Comparison of ENCODE assay signal across 10 mouse cellular contexts in genomic region chr10:42584436-42584983, GRCm38 (mm10). TPM values are rescaled to one million over a fixed set of nuclear protein-coding genes. Genes with fewer than 3 reads are reported as not detected.
DNase-seq lines count a peak whose midpoint lies in the region; ATAC-seq and TF ChIP-seq lines count a peak whose summit lies in the region.
"Had no signal": no experiment of that assay in that cellular context is flagged by ENCODE, and none has a peak within 500 bp of the region (broad histone marks: within the 10 kb centered on the region; RNA-seq: fewer than 3 reads in every experiment).

No protein-coding gene starts in this region.

- peak overlapping the region; percentile 29 for H3K4me3 ChIP-seq in heart, postnatal 0 days (ENCODE audit: low read depth, low read length)
- peak overlapping the region; percentile 58 for H3K4me3 ChIP-seq in forebrain, embryonic 15.5 days
- H3K4me3 ChIP-seq in midbrain, embryonic 12.5 days: peak overlapping the region; percentile 60

- WGBS in heart, postnatal 0 days: 3% methylated on average over 36 of the region's 37 CpGs
- under 1% methylated on average over 37 of the region's 37 CpGs for WGBS in forebrain, embryonic 15.5 days
- WGBS in midbrain, embryonic 12.5 days: 1% methylated on average over 37 of the region's 37 CpGs

- no peak for TF ChIP-seq CTCF in heart, postnatal 0 days (IDR thresholded peaks at IDR 0.05; ENCODE audit: low read depth)

- H3K4me1 ChIP-seq in heart, postnatal 0 days (ENCODE audit: control insufficient read depth, insufficient read depth): peaks cover 7% of the 10 kb centered on the region; the same call in 1 of the 2 replicates
- peaks cover 72% of the 10 kb centered on the region for H3K4me1 ChIP-seq in forebrain, embryonic 15.5 days
- H3K4me1 ChIP-seq in midbrain, embryonic 12.5 days: peaks cover 78% of the 10 kb centered on the region

- no peak overlapping the region for H3K27ac ChIP-seq in heart, postnatal 0 days (ENCODE audit: low read depth)
- H3K27ac ChIP-seq in forebrain, embryonic 15.5 days (replicated peaks): peak overlapping the region; percentile 79
- H3K27ac ChIP-seq in midbrain, embryonic 12.5 days (replicated peaks): peak overlapping the region; percentile 67

- no peak for ATAC-seq in heart, postnatal 0 days (ENCODE audit: insufficient read depth, low read depth)
- no peak for ATAC-seq in forebrain, embryonic 15.5 days (replicated peaks)
- ATAC-seq in midbrain, embryonic 12.5 days (ENCODE audit: low FRiP score, low read depth): no peak

- H3K9me3 ChIP-seq in heart, postnatal 0 days (replicated peaks; ENCODE audit: control insufficient read depth, low read length): 0 out of 2 replicates have a peak, but pooled peaks cover 6% of the 10 kb centered on the region
- H3K9me3 ChIP-seq in forebrain, embryonic 15.5 days: no peaks in the 10 kb centered on the region
- H3K9me3 ChIP-seq in midbrain, embryonic 12.5 days: 0 out of 2 replicates have a peak, but pooled peaks cover 4% of the 10 kb centered on the region

- H3K36me3 ChIP-seq in heart, postnatal 0 days (replicated peaks; ENCODE audit: control insufficient read depth, insufficient read depth, low read length): no peaks in the 10 kb centered on the region
- H3K36me3 ChIP-seq in forebrain, embryonic 15.5 days: no peaks in the 10 kb centered on the region
- no peaks in the 10 kb centered on the region for H3K36me3 ChIP-seq in midbrain, embryonic 12.5 days

- no peak for TF ChIP-seq EP300 in heart, postnatal 0 days (IDR thresholded peaks at IDR 0.05; ENCODE audit: low read depth)

- intact Hi-C loops in heart, postnatal 14 days (cut with DNase I): loop anchor here (5.0 kb wide), 1 partner anchor 48 kb away; no protein-coding TSS in a partner anchor
- intact Hi-C loops in left cerebral cortex, postnatal 25 days (cut with DNase I): loop anchor here (5.0 kb wide), 1 partner anchor 48 kb away; no protein-coding TSS in a partner anchor

- H3K9ac ChIP-seq in heart, postnatal 0 days (replicated peaks; ENCODE audit: low read depth, low read length): no peak overlapping the region
- peak overlapping the region; percentile 68 for H3K9ac ChIP-seq in forebrain, embryonic 15.5 days (replicated peaks)
- H3K9ac ChIP-seq in midbrain, embryonic 12.5 days (replicated peaks): peak overlapping the region; percentile 78

- DNase-seq in heart, postnatal 0 days (ENCODE audit: low spot score): no peak
- DNase-seq in heart, postnatal 14 days: no peak
- DNase-seq in ZHBTc4 (ENCODE audit: low read depth, low spot score): peak; percentile 65
- no peak for DNase-seq in left cerebral cortex, postnatal 25 days (ENCODE audit: low spot score in 2 of 2)
- no peak for DNase-seq in layer of hippocampus, adult 9-11 months
- no peak for DNase-seq in urinary bladder, postnatal 4 days (ENCODE audit: low spot score in 2 of 2)
- DNase-seq: gastrocnemius, postnatal 25 days had no signal

- peaks cover 99% of the 10 kb centered on the region for H3K27me3 ChIP-seq in heart, postnatal 0 days (ENCODE audit: control insufficient read depth, insufficient read depth, low read length)
- H3K27me3 ChIP-seq in forebrain, embryonic 15.5 days: no peaks in the 10 kb centered on the region; the same call in 1 of the 2 replicates
- H3K27me3 ChIP-seq in midbrain, embryonic 12.5 days: peaks cover 92% of the 10 kb centered on the region

- H3K4me2 ChIP-seq in heart, postnatal 0 days (ENCODE audit: low read depth, low read length): 0 out of 2 replicates have a peak overlapping the region, but pooled peaks have one; percentile 43
- peak overlapping the region; percentile 66 for H3K4me2 ChIP-seq in forebrain, embryonic 15.5 days (replicated peaks)
- peak overlapping the region; percentile 74 for H3K4me2 ChIP-seq in midbrain, embryonic 12.5 days (replicated peaks)

RNA-seq across cellular contexts. Expression of gene Ostm1, which starts 0.9 kb away (rescaled TPM):
- 13.8 and 26.7 TPM in 2 replicates for total RNA-seq in heart, postnatal 0 days (2014; rRNA removed; ENCODE audit: low replicate concordance)
- 17.7 and 20.2 TPM in 2 replicates for polyA plus RNA-seq in heart, postnatal 0 days (2015; fragmentation: Nextera tagmentation; extraction: Ambion mirVana)
- total RNA-seq in heart, postnatal 14 days (2021): 10 to 100 TPM; 18.0 to 18.2 TPM
- 50.8 and 51.5 TPM in 2 replicates for polyA plus RNA-seq in forebrain, embryonic 15.5 days (2015; fragmentation: Nextera tagmentation; extraction: Ambion mirVana)
- 35.4 and 40.1 TPM in 2 replicates for polyA plus RNA-seq in midbrain, embryonic 12.5 days (2016; fragmentation: Nextera tagmentation; extraction: Ambion mirVana)
- total RNA-seq in left cerebral cortex, postnatal 25 days (2021): 10 to 100 TPM; 49.3 to 50.1 TPM

RNA-seq across cellular contexts. Expression of gene Nr2e1, which starts 1.1 kb away (rescaled TPM):
- total RNA-seq in heart, postnatal 0 days (2014; rRNA removed; ENCODE audit: low replicate concordance): not detected in 2 replicates
- not detected in 2 replicates for polyA plus RNA-seq in heart, postnatal 0 days (2015; fragmentation: Nextera tagmentation; extraction: Ambion mirVana)
- total RNA-seq in heart, postnatal 14 days (2021): not detected
- 35.4 and 40.5 TPM in 2 replicates for polyA plus RNA-seq in forebrain, embryonic 15.5 days (2015; fragmentation: Nextera tagmentation; extraction: Ambion mirVana)
- 35.2 and 46.5 TPM in 2 replicates for polyA plus RNA-seq in midbrain, embryonic 12.5 days (2016; fragmentation: Nextera tagmentation; extraction: Ambion mirVana)
- total RNA-seq in left cerebral cortex, postnatal 25 days (2021): 10 to 100 TPM; 13.1 to 13.8 TPM
- total RNA-seq: CH12.LX; gastrocnemius, postnatal 25 days had no signal

Comparison
In these comparisons a context has a peak if more than half of its experiments do, and no peak if none do; other contexts are left out.
1. RNA of gene Nr2e1, which starts 1.1 kb away (total RNA-seq): 13.1 to 13.8 TPM in left cerebral cortex, postnatal 25 days; not detected in heart, postnatal 0 days and not detected in heart, postnatal 14 days; every median in the first group is over 10 times any median in the second.
2. Peak in every context shown above with its lines, with median percentiles within 50 percentile points of each other: H3K4me2 ChIP-seq and H3K4me3 ChIP-seq.